Mouse (Mus musculus) pancreas, adult 10 weeks (tissue): ENCODE results near the gene 2610021A01Rik. TPM values are rescaled to one million over a fixed set of nuclear protein-coding genes. Genes with fewer than 3 reads are reported as not detected.

Source experiments
- polyA plus RNA-seq: library from polyadenylated mRNA; stranded (reverse); fragments of 350-450 nt; fragmentation: Illumina TruSeq; extraction: RNeasy Lipid Tissue Mini Kit (QIAGEN cat#74804); gene quantifications from one replicate; pipeline ENCODE4 v1.2.3, GENCODE M21; 2015; ENCODE audit warnings: low read depth, low replicate concordance; ENCODE audit not compliant: insufficient read depth

The 2610021A01Rik gene
- 3.3 TPM for polyA plus RNA-seq

GRCm38 (mm10) chr7:41599034-41599813, at the start of gene 2610021A01Rik:
TSS of gene 2610021A01Rik (plus strand) at chr7:41599230.

GRCm38 (mm10) chr7:41573562-41573961, 25.5 kb upstream of the 2610021A01Rik start, which contains the start of gene Gm6871:
TSS of gene Gm6871 (minus strand) at chr7:41573662.

DNA sequence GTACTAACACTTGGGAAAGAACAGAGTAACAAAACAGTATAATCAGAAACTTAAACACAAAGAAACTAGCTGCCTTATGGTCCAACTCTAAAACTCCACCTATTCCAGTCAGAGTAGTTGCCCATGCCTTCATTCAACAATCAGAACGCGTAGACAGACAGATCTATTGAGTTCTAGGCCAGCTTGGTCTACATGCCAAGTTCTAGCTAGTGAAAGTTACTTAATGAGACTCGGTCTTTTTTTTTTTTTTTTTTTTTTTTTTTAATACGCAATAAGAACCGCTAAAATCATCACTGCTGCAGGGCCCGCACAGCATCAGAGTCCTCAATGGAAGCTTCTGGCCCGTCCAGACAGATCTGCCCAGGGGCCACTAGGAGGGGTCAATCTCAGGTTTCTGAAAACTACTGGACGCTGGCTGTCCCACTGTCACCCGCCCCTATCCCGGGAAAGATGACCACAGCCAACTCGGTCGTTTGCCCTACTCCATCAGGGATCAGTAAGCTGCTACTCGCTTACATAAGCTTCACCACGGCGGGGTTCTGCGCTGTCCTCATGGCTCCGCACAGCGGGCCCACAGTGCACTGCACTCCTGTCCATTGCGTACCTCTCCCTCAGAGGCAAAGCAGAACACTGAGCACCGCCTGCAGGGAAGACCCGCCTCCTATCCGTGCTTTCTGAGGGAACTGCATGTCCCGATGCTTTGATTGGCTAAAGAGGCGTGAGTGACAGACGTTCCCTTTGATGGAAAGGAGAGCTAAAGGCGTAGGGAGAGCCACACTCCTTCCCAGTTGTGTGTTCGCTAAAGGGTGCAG, 33.6 kb downstream of the 2610021A01Rik start, which contains the start of gene Zfp788:
TSS of gene Zfp788 (plus strand) at position 795 of the 812 bp plus-strand sequence.

Other genes starting within 250 kb of the 2610021A01Rik start
- 4.7 TPM for gene AI987944, start 205.9 kb upstream of the 2610021A01Rik start, polyA plus RNA-seq
- not detected for gene Vmn2r57, start 150.5 kb upstream of the 2610021A01Rik start, polyA plus RNA-seq
- not detected for gene Gm20449, start 99.8 kb upstream of the 2610021A01Rik start, polyA plus RNA-seq
- gene AW146154, start 99.3 kb upstream of the 2610021A01Rik start, polyA plus RNA-seq: 3.2 TPM
- not detected for gene Gm6871, start 25.6 kb upstream of the 2610021A01Rik start, polyA plus RNA-seq
- gene Zfp788, start 34.0 kb downstream of the 2610021A01Rik start, polyA plus RNA-seq: 2.6 TPM